Mouse (Mus musculus): ENCODE results near the gene Cnnm2. TPM values are rescaled to one million over a fixed set of nuclear protein-coding genes. Genes with fewer than 3 reads are reported as not detected.

The Cnnm2 gene
- polyA plus RNA-seq, 2 experiments = 4.8 to 6.7 TPM

DNA sequence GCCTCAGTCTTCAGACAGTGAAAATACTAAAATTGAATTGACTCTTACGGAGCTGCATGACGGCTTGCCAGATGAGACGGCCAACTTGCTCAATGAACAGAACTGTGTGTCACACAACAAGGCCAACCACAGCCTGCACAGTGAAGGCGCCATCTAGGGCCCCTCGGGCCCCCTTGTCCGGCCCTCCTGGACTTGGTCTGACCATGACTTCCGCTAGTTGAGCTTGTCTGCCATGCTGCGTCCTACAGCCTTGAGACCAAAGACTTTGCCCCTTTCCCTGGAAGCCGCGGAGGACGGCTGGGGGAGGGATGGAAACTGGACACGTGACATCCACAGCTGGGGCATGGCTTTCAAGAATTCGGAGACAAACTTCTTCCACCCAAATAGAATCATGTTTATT is 116.5 kb downstream of the Cnnm2 start:
- Histone ChIP-seq H3K36me3 (ENCODE audit: control insufficient read depth, insufficient read depth, low read length) (no peaks in the 10 kb centered on the region), H3K9ac (ENCODE audit: low read depth, low read length, severe bottlenecking) (no peak overlapping the region), H3K27me3 (ENCODE audit: control insufficient read depth, insufficient read depth, low read length) (no peaks in the 10 kb centered on the region), H3K4me1 (ENCODE audit: control insufficient read depth, insufficient read depth, low read length) (no peaks in the 10 kb centered on the region), H3K4me2 (replicated peaks; ENCODE audit: low read depth, low read length, severe bottlenecking) (no peak overlapping the region), H3K4me3 (replicated peaks; ENCODE audit: low read length) (no peak overlapping the region), H3K27ac (replicated peaks; ENCODE audit: low read depth, low read length) (no peak overlapping the region), H3K9me3 (ENCODE audit: control insufficient read depth, low read length) (no peaks in the 10 kb centered on the region)
- WGBS = 85% methylated on average over 13 of the region's 13 CpGs
- DNase-seq (ENCODE audit: low spot score) = no peak
- ATAC-seq (ENCODE audit: low FRiP score, low read depth) = no peak
- TF ChIP-seq POLR2A (IDR thresholded peaks at IDR 0.05; ENCODE audit: borderline replicate concordance, extremely low read depth, insufficient read depth, insufficient read length) = no peak

GRCm38 (mm10) chr19:46878346-46878745 is 117.0 kb downstream of the Cnnm2 start:
- Histone ChIP-seq H3K4me2 (replicated peaks; ENCODE audit: low read depth, low read length, severe bottlenecking) (no peak overlapping the region), H3K9me3 (ENCODE audit: control insufficient read depth, low read length) (no peaks in the 10 kb centered on the region), H3K9ac (ENCODE audit: low read depth, low read length, severe bottlenecking) (no peak overlapping the region), H3K4me1 (ENCODE audit: control insufficient read depth, insufficient read depth, low read length) (no peaks in the 10 kb centered on the region), H3K27ac (replicated peaks; ENCODE audit: low read depth, low read length) (no peak overlapping the region), H3K4me3 (replicated peaks; ENCODE audit: low read length) (no peak overlapping the region), H3K27me3 (ENCODE audit: control insufficient read depth, insufficient read depth, low read length) (no peaks in the 10 kb centered on the region), H3K36me3 (ENCODE audit: control insufficient read depth, insufficient read depth, low read length) (peaks cover 1% of the 10 kb centered on the region; the same call in 1 of the 2 replicates)
- WGBS = 55% methylated on average over 13 of the region's 13 CpGs
- ATAC-seq (ENCODE audit: low FRiP score, low read depth) (no peak), DNase-seq (ENCODE audit: low spot score) (no peak)
- no peak for TF ChIP-seq POLR2A (IDR thresholded peaks at IDR 0.05; ENCODE audit: borderline replicate concordance, extremely low read depth, insufficient read depth, insufficient read length)

DNA sequence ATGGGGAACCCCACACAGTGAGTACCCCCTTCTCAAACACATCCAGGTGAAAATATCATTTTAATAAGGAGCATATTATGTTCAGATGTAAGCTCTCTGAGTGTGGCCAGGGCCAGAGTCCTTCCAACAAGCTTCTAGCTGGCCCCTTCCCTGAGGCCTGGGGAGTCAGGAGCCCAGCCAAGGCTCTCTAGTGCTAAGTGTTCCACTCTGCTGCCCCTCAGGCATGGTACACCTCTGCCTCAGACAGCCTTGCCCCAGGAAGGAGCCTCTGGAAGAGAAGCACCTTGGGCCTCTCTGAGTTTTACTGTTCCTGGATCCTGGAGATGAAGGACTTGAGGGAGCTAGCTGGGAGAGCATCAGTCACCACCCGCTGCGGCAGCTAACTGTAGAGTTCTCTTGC is 118.5 kb downstream of the Cnnm2 start:
- Histone ChIP-seq H3K27ac (replicated peaks; ENCODE audit: low read depth, low read length) (no peak overlapping the region), H3K27me3 (ENCODE audit: control insufficient read depth, insufficient read depth, low read length) (no peaks in the 10 kb centered on the region), H3K36me3 (ENCODE audit: control insufficient read depth, insufficient read depth, low read length) (peaks cover 14% of the 10 kb centered on the region), H3K4me3 (replicated peaks; ENCODE audit: low read length) (no peak overlapping the region), H3K4me1 (ENCODE audit: control insufficient read depth, insufficient read depth, low read length) (no peaks in the 10 kb centered on the region), H3K9ac (ENCODE audit: low read depth, low read length, severe bottlenecking) (no peak overlapping the region), H3K9me3 (ENCODE audit: control insufficient read depth, low read length) (no peaks in the 10 kb centered on the region), H3K4me2 (replicated peaks; ENCODE audit: low read depth, low read length, severe bottlenecking) (no peak overlapping the region)
- ATAC-seq (ENCODE audit: low FRiP score, low read depth) = no peak
- TF ChIP-seq POLR2A (IDR thresholded peaks at IDR 0.05; ENCODE audit: borderline replicate concordance, extremely low read depth, insufficient read depth, insufficient read length) = no peak
- DNase-seq (ENCODE audit: low spot score) = no peak
- 93% methylated on average over 2 of the region's 2 CpGs for WGBS

DNA sequence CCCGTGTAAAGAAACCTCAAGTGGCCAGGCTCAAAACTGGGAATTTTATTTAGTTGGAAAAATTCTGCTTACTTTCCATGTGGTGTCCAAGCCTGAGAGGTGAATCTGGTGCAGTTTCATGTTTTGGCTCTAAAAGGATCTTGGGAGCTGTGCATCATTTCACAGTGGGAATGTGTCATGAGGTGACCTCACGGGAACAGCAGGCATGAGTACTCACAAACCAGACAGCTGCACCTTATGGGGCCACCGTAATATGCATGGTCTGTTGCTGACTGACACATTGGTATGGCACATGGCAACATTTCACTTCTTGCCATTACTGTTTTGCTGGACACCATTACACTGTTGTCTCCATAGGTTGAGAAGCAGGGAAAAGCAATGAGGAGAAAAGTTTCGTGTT is 124.0 kb downstream of the Cnnm2 start:
- no peak for ATAC-seq (ENCODE audit: low FRiP score, low read depth)
- no peak overlapping the region for H3K27ac ChIP-seq (replicated peaks; ENCODE audit: low read depth, low read length)
- 91% methylated on average over 4 of the region's 4 CpGs for WGBS
- no peaks in the 10 kb centered on the region for H3K4me1 ChIP-seq (ENCODE audit: control insufficient read depth, insufficient read depth, low read length)
- H3K9me3 ChIP-seq (ENCODE audit: control insufficient read depth, low read length) = no peaks in the 10 kb centered on the region
- no peak overlapping the region for H3K4me3 ChIP-seq (replicated peaks; ENCODE audit: low read length)
- no peak overlapping the region for H3K4me2 ChIP-seq (replicated peaks; ENCODE audit: low read depth, low read length, severe bottlenecking)
- no peak for DNase-seq (ENCODE audit: low spot score)
- TF ChIP-seq POLR2A (IDR thresholded peaks at IDR 0.05; ENCODE audit: borderline replicate concordance, extremely low read depth, insufficient read depth, insufficient read length) = no peak
- H3K9ac ChIP-seq (ENCODE audit: low read depth, low read length, severe bottlenecking) = no peak overlapping the region
- no peaks in the 10 kb centered on the region for H3K27me3 ChIP-seq (ENCODE audit: control insufficient read depth, insufficient read depth, low read length)
- H3K36me3 ChIP-seq (ENCODE audit: control insufficient read depth, insufficient read depth, low read length) = peaks cover 63% of the 10 kb centered on the region

DNA sequence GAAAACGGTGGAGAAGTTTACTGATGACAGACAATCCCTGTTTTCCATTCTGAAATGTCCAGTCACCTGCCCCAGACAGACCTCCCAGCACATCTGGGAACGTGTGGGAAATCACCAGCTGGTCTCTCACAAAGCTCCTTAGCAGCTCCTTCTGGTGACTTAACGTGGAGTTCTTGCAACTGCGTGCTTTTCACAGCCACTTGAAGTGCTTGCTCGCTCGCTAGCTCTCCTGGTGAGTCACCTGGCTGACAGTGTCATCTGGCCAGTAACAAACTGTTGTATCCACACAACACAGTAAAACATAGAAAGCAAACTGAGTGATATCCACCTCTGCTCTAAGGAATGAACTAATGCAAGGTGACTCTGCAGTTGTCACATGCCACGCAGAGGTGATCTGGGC is 125.4 kb downstream of the Cnnm2 start:
- no peak for DNase-seq (ENCODE audit: low spot score)

More for the DNA sequence above, 125.4 kb downstream of the Cnnm2 start:
- Histone ChIP-seq H3K9ac (ENCODE audit: low read depth, low read length, severe bottlenecking) (no peak overlapping the region), H3K4me2 (replicated peaks; ENCODE audit: low read depth, low read length, severe bottlenecking) (no peak overlapping the region), H3K27ac (replicated peaks; ENCODE audit: low read depth, low read length) (no peak overlapping the region), H3K4me3 (replicated peaks; ENCODE audit: low read length) (no peak overlapping the region), H3K36me3 (ENCODE audit: control insufficient read depth, insufficient read depth, low read length) (peaks cover 76% of the 10 kb centered on the region), H3K4me1 (ENCODE audit: control insufficient read depth, insufficient read depth, low read length) (no peaks in the 10 kb centered on the region), H3K9me3 (ENCODE audit: control insufficient read depth, low read length) (no peaks in the 10 kb centered on the region), H3K27me3 (ENCODE audit: control insufficient read depth, insufficient read depth, low read length) (no peaks in the 10 kb centered on the region)
- ATAC-seq (ENCODE audit: low FRiP score, low read depth) = no peak
- 83% methylated on average over 7 of the region's 7 CpGs for WGBS
- no peak for TF ChIP-seq POLR2A (IDR thresholded peaks at IDR 0.05; ENCODE audit: borderline replicate concordance, extremely low read depth, insufficient read depth, insufficient read length)
